Mouse (Mus musculus) spleen, postnatal 36 days (tissue): Measurements from ENCODE around the gene Rex2.
"Not testable (repeated sequence)": the region's sequence is repeated elsewhere in the genome, so short reads cannot be mapped to it uniquely, and the experiment has no call there.

ENCODE experiments used
- DNase-seq, 2 experiments: peaks; one replicate each; pipeline ENCODE4 v3.0.0; 2022; ENCODE audit warnings: low spot score in 2 of 2, mixed read lengths in 1 of 2

The Rex2 gene

GRCm38 (mm10) chr4:147021550-147021949 is at the start of gene Rex2:
Gene Rex2 (plus strand): TSS chr4:147021850.
- DNase-seq: not testable (repeated sequence)

- DNase-seq: not testable (repeated sequence)
Measured at GRCm38 (mm10) chr4:146976581-146976980, 45.1 kb upstream of the Rex2 start.

- DNase-seq: not testable (repeated sequence)
Measured at GRCm38 (mm10) chr4:147018400-147018799, 3.2 kb upstream of the Rex2 start.

- not testable (repeated sequence) for DNase-seq
Measured at GRCm38 (mm10) chr4:147026374-147026773, 4.7 kb downstream of the Rex2 start.

- not testable (repeated sequence) for DNase-seq
Measured at GRCm38 (mm10) chr4:147031308-147032036, 9.8 kb downstream of the Rex2 start.

- not testable (repeated sequence) for DNase-seq
Measured at GRCm38 (mm10) chr4:147063768-147064167, 42.1 kb downstream of the Rex2 start.

- not testable (repeated sequence) for DNase-seq
Measured at GRCm38 (mm10) chr4:147065861-147066260, 44.2 kb downstream of the Rex2 start.

- DNase-seq: not testable (repeated sequence)
Measured at GRCm38 (mm10) chr4:147066380-147066779, 44.7 kb downstream of the Rex2 start.

GRCm38 (mm10) chr4:147095641-147096040 is 74.0 kb downstream of the Rex2 start:
- DNase-seq: not testable (repeated sequence)

- not testable (repeated sequence) for DNase-seq
Measured at GRCm38 (mm10) chr4:147101666-147102626, 80.3 kb downstream of the Rex2 start.

GRCm38 (mm10) chr4:147103814-147104213 is 82.2 kb downstream of the Rex2 start:
- DNase-seq: not testable (repeated sequence)
